Mouse (Mus musculus): ENCODE results near the gene Glod4.

GRCm38 (mm10) chr11:76243811-76244546 lies 454 bp upstream of the Glod4 start:
- TF ChIP-seq CTCF (IDR thresholded peaks at IDR 0.05; ENCODE audit: low read depth) (no peak), EP300 (optimal IDR thresholded peaks at IDR 0.05) (no peak)
